Mouse (Mus musculus) intestine, embryonic 14.5 days (tissue): ENCODE data around the gene Htr2c. TPM values are rescaled to one million over a fixed set of nuclear protein-coding genes. Genes with fewer than 3 reads are reported as not detected.
A peak's percentile ranks its signal among the peaks of the same experiment; 100 is the strongest.

Source experiments
- microRNA counts: library from miRNA; unstranded; fragments of <30 nt; microRNA quantifications from one replicate; lab custom pipeline; 2016
- microRNA-seq: library from miRNA; unstranded; fragments of <30 nt; microRNA quantifications from one replicate; pipeline ENCODE4, GENCODE M21; 2016
- polyA plus RNA-seq: library from polyadenylated mRNA; unstranded; fragments of >200 nt; fragmentation: Nextera tagmentation; extraction: Ambion mirVana; gene quantifications from 2 replicates; pipeline ENCODE4 v1.2.1, GENCODE M21; 2014

Gene Htr2c
- polyA plus RNA-seq, 1 experiment from 2014 or later = not detected

MicroRNAs encoded within 50 kb of the gene (microRNA counts, 519-probe panel; counts per million panel counts)
- microRNA mmu-miR-448 (lab: Ali Mortazavi, UCI) (not detected), microRNA mmu-miR-764-3p (lab: Ali Mortazavi, UCI) (422 counts per million, percentile 1 among the panel's probes with 10 or more counts), microRNA mmu-miR-764-5p (lab: Ali Mortazavi, UCI) (1,964 counts per million, percentile 14 among the panel's probes with 10 or more counts)

Small RNA genes within 50 kb of the gene (microRNA-seq; reads per million reads assigned to microRNA genes)
- gene Gm22650 = not detected
- not detected for gene Gm24627
- gene Mir1264 = 0.25 reads per million
- 2.1 reads per million, percentile 23 among the genes with 10 or more reads in this experiment for gene Mir1298
- gene Mir1912 = not detected
- gene Mir448 = 0.59 reads per million
- not detected for gene Mir764
